8 mouse cellular contexts compared by ENCODE assay signal in genomic region chr4:137178833-137179232, GRCm38 (mm10).
A peak's percentile ranks its signal among the peaks of the same experiment; 100 is the strongest.
DNase-seq lines count a peak whose midpoint lies in the region; ATAC-seq and TF ChIP-seq lines count a peak whose summit lies in the region.

No protein-coding gene starts in this region.

- ATAC-seq in kidney, embryonic 16.5 days (ENCODE audit: low FRiP score, low TSS enrichment) = no peak
- 0 out of 2 replicates have a peak, but pooled peaks have one; percentile 15 for ATAC-seq in liver, embryonic 14.5 days (ENCODE audit: insufficient read depth)
- ATAC-seq in monocyte, adult 5-6 weeks (replicated peaks; ENCODE audit: insufficient number of reproducible peaks, low FRiP score, low TSS enrichment, poor library complexity, severe bottlenecking) = no peak

- H3K9me3 ChIP-seq in kidney, embryonic 16.5 days (ENCODE audit: low read length) = no peaks in the 10 kb centered on the region
- no peaks in the 10 kb centered on the region for H3K9me3 ChIP-seq in liver, embryonic 14.5 days (ENCODE audit: control insufficient read depth, low read length)

- TF ChIP-seq EP300 in liver, embryonic 14.5 days (IDR thresholded peaks at IDR 0.05; ENCODE audit: low read depth) = no peak

- H3K4me2 ChIP-seq in kidney, embryonic 16.5 days (replicated peaks; ENCODE audit: low read depth, low read length) = no peak overlapping the region
- no peak overlapping the region for H3K4me2 ChIP-seq in liver, embryonic 14.5 days (ENCODE audit: low read depth)

- no peaks in the 10 kb centered on the region for H3K36me3 ChIP-seq in kidney, embryonic 16.5 days (ENCODE audit: insufficient read depth, low read length)
- no peaks in the 10 kb centered on the region for H3K36me3 ChIP-seq in liver, embryonic 14.5 days (replicated peaks; ENCODE audit: control insufficient read depth, insufficient read depth, low read depth)

- 51% methylated on average over 3 of the region's 3 CpGs for WGBS in kidney, embryonic 16.5 days
- 21% methylated on average over 3 of the region's 3 CpGs for WGBS in liver, embryonic 14.5 days (ENCODE audit: insufficient replicate concordance)

- no peak overlapping the region for H3K9ac ChIP-seq in kidney, embryonic 16.5 days (replicated peaks; ENCODE audit: low read length)
- no peak overlapping the region for H3K9ac ChIP-seq in liver, embryonic 14.5 days (replicated peaks)

- peak; percentile 28 for DNase-seq in kidney, adult 18-20 months
- DNase-seq in adrenal gland, adult 8-10 months = peak; percentile 63
- peak; percentile 21 to 35 for DNase-seq in heart, adult 9 months (ENCODE audit: low spot score in 2 of 2)
- no peak for DNase-seq in liver, embryonic 14.5 days (ENCODE audit: low read depth in 3 of 3, low spot score in 3 of 3)
- no peak for DNase-seq in embryo, embryonic 11 days
- no peak for DNase-seq in adipocyte (ENCODE audit: low spot score)

- no peak for TF ChIP-seq CTCF in liver, embryonic 14.5 days (IDR thresholded peaks at IDR 0.05; ENCODE audit: low read depth)

- no peaks in the 10 kb centered on the region for H3K27me3 ChIP-seq in kidney, embryonic 16.5 days (ENCODE audit: insufficient read depth, low read length)
- H3K27me3 ChIP-seq in liver, embryonic 14.5 days (ENCODE audit: control insufficient read depth, insufficient read depth, low read length) = no peaks in the 10 kb centered on the region

- H3K4me3 ChIP-seq in kidney, embryonic 16.5 days (ENCODE audit: low read length) = no peak overlapping the region
- H3K4me3 ChIP-seq in liver, embryonic 14.5 days (ENCODE audit: insufficient read depth in 1 of 2, low read depth in 2 of 2, low read length in 2 of 2) = no peak overlapping the region

- H3K27ac ChIP-seq in kidney, embryonic 16.5 days (ENCODE audit: low read length) = no peak overlapping the region
- no peak overlapping the region for H3K27ac ChIP-seq in liver, embryonic 14.5 days

- peaks cover 34% of the 10 kb centered on the region for H3K4me1 ChIP-seq in kidney, embryonic 16.5 days (ENCODE audit: insufficient read depth, low read length)
- peaks cover 0 to 4% of the 10 kb centered on the region in 2 experiments; a peak in 1 of 4 replicates for H3K4me1 ChIP-seq in liver, embryonic 14.5 days (replicated peaks; ENCODE audit: control insufficient read depth in 2 of 2, insufficient read depth in 2 of 2, low read length in 1 of 2)

Comparison
In these comparisons a context has a peak if more than half of its experiments do, and no peak if none do; other contexts are left out.
1. DNase-seq: peak in kidney, adult 18-20 months (single experiment), adrenal gland, adult 8-10 months (single experiment) and heart, adult 9 months (2 of 2); none in liver, embryonic 14.5 days (0 of 3), embryo, embryonic 11 days (single experiment) and adipocyte (single experiment).